Mouse (Mus musculus): Measurements from ENCODE around the gene Mpc1.

GRCm38 (mm10) chr17:8328511-8329174 is 45.9 kb downstream of the Mpc1 start:
- TF ChIP-seq CTCF (IDR thresholded peaks at IDR 0.05; ENCODE audit: control insufficient read depth, insufficient read depth, insufficient read length) (no peak), MAX (IDR thresholded peaks at IDR 0.05) (no peak), USF1 (IDR thresholded peaks at IDR 0.05; ENCODE audit: low read depth) (no peak), MYOD1 (IDR thresholded peaks at IDR 0.05; ENCODE audit: control insufficient read depth, insufficient read length, low read depth) (no peak), CEBPB (IDR thresholded peaks at IDR 0.05; ENCODE audit: low read depth) (no peak), MYOG (IDR thresholded peaks at IDR 0.05; ENCODE audit: control insufficient read depth, extremely low read depth, insufficient read length) (no peak), FOSL1 (IDR thresholded peaks at IDR 0.05; ENCODE audit: insufficient read depth, low read length, poor library complexity, severe bottlenecking) (no peak)

Measured in C2C12 (cell line).